Mouse (Mus musculus): ENCODE results near the gene Pald1. TPM values are rescaled to one million over a fixed set of nuclear protein-coding genes. Genes with fewer than 3 reads are reported as not detected.

The Pald1 gene
- total RNA-seq, 2 experiments from 2014 or later: 21.0 to 22.8 TPM

DNA sequence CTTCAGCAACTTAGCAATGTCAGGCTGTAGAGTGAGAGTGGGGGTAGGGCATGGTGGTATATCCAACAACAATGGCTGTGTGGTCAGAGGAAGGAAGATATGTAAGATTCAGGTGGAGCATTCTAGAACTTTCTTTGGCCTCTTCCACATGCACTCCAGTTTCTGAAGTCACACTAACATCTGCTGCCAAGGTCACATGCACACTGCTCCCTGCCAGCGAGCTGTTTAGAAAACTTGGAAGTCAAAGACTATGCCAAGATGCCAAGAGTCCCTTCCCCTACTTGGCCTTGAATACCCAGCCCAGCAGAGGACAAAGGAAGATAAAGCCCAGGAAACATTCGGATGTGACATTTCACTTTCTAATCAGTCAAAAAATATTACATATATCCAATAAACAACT lies 19.6 kb upstream of the Pald1 start:
- DNase-seq: peak in 1 of 2 experiments; percentile 43

DNA sequence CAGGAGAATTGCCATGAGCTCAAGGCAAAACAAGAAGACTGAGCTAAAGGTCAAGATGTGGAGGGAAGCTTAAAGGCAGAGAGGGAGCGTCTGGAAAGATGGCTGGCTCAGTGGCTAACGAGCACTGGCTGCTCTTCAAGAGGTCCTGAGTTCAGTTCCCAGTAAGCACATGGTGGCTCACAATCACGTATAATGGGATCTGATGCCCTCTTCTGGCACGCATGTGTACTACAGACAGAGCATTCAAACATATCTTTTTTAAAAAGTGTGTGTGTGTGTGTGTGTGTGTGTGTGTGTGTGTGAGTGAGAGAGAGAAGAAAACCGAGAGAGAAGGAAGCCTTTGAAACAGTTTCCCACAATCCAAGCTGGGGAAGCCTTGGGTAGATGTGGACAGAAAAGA lies 19.1 kb upstream of the Pald1 start:
- no peak for DNase-seq

DNA sequence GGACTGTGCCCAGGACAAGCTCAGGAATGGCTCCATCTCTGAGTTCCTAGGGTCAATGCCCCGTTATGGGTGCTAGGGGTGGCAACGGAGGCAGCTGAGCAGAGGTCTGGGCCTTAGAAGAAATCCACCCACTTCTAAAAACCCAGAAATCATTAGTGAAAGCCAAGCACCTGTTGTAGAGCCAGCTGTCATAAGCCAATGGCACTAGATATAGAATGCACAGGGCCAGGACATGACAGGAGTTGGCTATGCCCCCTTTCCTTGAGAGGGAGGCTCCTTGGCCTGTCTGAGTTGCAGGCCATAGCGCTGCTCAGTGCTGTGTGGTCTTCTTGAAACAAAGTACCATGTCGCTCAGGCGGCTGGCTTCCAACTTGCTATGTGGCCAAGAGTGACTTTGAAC lies 17.1 kb upstream of the Pald1 start:
- no peak for DNase-seq

DNA sequence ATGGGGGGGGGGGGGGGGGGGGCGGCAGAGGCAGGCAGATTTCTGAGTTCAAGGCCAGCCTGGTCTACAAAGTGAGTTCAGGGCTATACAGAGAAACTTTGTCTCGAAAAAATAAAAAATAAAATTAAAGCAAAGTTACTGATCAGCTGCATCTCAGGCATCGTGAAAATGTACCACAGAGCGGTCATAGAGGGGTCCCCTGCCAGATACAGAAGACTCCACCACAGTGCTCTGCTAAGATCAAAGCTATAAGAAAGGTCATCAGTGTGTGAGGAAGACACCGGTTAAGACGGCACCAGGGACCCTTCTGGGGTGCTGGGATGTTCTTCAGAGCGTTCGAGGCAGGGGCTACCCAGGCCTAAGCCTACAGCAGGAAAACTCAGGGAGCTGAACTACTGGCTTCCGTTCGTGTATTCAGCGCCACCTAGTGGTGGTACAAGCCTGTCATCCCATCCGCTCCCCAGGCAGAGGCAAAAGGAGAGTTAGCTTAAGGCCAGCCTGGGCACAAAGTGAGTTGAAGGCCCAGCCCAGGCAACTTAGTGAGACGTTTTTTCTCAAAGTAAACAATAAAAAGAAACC lies 15.9 kb upstream of the Pald1 start:
- DNase-seq: peak; percentile 70 to 81

DNA sequence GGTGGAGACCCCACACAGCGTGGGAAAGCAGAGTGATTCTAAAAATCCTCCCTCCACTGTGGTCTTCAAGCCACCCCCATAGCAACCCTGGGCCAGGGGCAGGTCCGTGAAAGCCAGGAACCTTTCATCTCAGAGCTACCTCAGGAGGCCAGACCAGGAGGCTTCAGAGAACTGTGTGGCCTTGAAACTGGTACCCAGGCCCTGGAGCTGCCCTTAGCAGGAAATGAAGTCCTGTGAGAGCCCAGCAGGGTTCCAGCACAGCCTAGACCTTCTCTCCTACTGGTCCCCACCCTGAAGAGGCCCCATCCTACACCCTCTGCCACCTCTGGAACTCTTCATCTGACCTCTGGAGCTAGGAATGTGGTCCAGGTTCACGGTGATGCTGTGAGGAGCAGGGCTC lies 14.8 kb upstream of the Pald1 start:
- DNase-seq: no peak

DNA sequence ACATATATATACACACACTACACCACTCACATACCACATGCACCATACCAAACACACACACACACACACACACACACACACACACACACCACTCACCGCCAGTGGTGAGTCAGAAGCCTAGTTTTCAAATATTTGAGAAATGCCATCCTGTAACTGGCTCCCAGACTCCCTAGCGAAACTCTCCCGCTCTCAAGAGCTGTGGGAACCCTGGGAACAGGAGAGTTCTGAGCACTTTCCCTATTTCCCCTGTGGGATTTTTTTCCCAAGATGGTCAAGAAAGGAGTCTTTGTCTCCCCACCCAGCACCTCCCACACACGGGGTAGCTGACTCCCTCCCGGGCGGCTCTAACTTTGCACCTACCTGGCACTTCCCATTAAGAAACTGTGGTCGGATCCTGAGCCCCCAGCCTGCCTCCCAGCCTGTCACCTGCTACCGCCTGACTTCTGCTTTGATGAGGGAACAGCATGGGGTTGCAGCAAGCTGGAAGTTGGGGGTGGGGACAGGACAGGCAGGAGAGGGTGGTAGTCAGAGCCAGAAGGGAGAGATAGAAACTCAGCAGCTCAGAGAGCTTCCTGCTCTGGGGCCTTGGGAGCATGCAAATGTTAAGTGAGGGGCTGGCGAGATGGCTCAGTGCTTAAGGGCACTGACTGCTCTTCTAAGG lies 11.3 kb upstream of the Pald1 start:
- peak; percentile 30 to 45 for DNase-seq

DNA sequence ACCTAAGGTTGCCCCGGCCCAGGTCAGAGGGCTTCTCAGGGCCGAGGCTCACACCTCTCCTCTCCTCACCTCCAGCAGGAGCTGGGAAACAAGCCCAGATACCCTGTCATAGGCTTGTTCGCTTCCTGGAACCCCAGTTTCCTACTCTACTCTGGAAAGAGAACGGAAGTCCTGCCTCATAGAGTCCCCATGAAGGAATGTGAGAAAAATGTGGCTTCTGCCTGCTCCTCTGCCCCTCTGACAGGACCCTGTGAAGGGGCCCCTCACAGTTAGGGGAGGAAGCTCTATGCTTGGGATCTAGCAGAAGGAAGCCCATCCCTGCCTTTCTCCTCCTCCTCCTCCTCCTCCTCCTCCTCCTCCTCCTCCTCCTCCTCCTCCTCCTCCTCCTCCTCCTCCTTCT lies 9.3 kb upstream of the Pald1 start:
- DNase-seq: no peak

DNA sequence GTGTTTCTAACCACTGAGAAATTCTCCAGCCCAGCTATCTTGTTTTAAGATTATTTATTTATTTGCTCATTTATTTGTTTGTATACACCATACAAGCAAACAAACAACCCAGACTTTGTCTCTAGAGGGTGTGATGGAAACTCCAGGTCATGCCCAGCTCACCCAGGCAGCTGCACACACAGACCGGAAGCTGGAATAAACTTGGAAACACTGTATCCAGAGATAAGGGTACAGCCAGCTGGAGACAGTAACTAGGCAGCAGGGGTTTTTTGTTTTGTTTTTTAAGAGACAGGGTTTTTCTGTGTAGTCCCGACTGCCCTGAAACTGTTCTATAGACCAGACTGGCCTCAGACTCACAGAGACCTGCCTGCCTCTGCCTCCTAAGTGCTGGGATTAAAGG lies 6.8 kb upstream of the Pald1 start:
- DNase-seq: no peak

DNA sequence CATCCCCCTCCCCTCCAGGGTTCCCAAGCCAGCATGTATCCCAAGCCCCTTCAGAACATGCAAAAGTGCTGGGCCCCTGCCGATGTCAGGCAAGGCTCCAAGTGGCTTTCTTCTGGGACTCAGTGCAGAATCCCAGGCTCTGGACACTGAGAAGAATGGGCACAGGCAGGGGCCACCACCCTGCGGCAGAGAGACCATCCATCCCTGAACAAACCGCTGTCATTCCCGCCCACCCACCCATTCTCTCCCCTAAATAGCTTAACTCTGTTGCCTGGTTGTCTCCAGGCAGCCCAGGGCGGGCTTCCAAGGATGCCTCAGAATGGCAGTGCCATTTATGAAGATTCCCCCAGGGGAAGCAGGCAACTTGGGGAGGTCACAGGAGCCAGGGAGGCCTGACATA lies 5.7 kb upstream of the Pald1 start:
- no peak for DNase-seq

DNA sequence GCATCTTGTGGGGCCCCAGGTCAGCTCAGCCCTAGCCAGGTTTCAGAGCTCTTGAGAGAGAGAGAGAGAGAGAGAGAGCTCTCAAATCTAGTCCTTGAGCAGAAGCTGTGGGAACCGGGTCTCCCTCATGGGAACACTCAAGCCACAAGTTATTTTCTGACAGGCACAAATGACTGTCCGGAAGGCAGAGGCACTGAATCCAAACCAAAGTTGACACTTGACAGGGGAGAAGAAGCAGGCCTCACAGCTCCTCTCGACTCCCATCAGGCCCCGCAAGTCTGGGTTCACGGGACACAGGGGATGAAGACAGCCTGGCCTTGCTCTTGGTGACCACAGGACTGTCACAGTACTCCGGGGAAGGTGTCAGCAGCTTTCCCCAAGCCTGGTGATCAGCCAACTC lies 3.0 kb upstream of the Pald1 start:
- DNase-seq: no peak

DNA sequence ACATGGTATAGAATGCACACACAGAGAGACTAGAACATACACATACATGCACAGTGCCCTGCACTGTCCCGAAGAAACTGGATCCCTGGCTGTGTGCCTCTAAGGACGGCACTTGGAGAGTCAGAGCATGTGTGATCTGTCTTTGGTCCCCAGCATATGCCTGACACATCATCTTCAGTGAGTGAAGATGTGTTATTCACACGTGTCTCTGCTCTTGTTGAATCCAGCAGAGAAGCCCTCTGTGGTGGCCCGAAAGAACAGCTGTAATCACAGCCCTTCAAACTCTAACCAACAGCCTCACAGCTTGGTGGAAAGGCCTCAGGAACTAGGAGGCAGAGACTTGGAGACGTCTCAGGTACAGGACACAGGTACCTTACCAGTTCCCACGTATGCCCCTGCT lies 1.8 kb upstream of the Pald1 start:
- no peak for DNase-seq

DNA sequence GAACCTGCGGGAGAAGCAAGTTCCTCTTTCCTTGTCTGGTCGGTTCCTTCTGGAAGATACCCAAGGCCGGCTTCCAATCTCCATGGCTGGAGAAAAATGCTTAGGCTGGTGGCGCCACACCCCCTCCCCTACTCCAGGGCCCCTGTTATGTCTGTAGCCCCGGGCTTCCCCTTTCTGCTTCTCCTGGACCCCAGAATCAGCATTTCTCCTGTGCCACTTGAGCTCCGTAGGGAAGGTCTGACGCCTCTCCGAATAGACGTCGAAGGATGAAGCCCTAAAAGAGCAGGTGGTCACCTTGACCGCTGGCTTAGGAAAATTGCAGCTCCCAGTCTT lies 351 bp upstream of the Pald1 start:
- no peak for DNase-seq

DNA sequence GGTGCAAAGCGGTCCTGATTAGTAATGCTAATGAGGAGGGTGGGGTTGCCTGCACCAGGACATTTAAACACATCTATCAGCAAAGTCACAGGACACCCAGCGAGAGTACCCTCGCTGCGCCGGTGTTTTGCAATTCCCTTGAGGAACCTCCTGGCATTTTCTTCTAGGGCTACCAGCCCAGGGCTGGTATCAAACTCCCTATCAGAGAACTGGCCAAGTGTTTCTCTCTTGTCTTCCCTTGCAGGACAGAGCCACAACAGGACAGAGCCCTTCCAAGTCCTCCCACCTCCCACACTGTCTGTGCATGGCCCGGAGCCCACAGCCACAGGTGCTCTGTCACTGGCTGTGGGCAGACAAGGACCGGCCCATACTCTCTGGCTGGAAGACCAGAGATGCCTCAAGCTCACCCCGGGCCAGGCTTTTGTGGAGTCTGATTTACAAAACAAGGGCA lies 1.0 kb downstream of the Pald1 start:
- peak in 1 of 2 experiments; percentile 37 for DNase-seq

DNA sequence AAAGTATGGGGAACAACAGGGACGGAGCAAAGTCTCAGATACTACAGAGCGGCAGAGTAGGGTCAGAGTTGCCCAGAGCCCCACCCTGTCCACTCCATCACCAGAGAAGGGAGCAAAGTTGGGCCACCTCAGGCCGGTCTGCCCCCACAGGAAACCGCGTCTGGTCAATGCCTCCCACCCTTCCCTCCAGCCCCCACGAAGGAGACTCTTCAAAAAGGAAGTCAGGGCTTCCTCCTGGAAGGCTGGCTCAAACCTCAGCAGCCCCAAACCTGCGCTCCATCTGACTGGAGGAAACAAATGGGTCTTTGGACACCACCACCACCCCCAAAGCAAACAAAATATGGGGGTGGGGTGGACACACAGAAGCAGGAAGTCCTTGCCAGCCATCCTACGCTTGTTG lies 1.5 kb downstream of the Pald1 start:
- DNase-seq: no peak

DNA sequence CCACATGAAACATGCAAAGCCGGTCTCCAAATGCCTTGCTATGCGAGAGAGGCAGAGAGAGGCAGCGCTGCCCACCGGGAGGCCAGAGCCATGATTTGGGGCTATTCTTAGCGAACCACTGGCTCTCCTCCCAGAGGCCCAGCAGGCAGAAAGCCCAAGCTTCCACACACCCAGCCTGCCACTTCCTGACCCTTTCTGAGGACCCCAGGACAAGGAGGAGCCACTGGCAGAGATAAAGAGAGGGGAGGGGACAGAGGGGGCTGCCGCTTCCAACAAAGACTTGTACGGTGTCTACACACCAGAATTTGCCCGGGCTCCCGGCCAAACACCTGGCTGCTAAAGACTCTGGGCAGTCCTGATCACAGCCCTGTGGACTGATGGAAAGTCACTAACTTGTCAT lies 3.1 kb downstream of the Pald1 start:
- DNase-seq: peak; percentile 44 to 57

DNA sequence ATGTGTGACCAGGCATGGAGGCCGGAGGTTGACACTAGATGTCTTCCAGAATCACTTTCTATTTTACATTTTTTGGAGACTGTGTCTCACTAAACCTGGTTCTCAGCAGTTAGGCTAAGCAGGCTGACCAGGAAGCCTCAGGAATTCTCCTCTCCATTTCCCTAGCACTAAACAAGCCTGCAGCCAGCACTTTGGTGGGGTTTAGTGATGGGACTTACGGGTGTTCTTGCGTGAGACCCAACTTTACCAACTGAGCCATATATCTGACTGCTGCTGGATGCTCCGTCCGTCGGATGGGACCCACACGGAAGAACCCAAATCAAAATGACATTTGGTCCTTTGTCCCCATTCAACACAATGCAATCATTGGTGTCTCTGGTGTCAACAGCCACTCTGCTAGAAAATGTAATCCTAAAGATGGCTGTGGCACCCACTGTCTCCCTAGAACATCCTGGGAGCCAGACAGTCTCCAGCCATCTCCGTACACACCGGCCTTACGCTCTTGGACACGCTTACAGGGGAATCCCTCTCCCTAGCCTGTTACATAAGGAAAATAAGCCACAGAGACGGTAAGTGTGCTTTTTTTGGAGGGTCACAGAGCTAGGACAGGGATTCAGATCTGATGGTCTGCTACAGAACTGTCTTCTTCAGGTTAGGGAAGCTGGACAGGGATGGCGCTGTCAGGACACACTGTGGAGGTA lies 3.8 kb downstream of the Pald1 start:
- DNase-seq: no peak

DNA sequence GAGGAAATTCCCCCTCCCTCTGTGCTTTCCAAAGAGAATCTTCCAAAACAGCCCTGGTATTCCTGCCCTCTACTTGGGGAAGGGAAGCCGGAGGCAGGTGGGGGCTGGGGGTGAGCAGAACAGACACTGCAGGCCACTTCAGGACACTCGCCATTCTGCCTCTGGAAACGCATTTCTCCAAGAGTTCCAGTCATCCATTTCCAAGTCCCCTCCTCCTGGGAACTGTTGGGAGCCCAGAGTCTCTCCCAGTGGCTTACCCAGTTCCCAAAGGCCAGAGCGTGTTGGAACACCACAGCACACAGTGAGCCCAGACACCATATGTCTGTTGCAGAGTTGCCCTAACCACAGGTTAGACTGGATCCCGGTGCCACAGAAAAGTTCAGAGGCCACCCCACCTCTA lies 4.6 kb downstream of the Pald1 start:
- no peak for DNase-seq

DNA sequence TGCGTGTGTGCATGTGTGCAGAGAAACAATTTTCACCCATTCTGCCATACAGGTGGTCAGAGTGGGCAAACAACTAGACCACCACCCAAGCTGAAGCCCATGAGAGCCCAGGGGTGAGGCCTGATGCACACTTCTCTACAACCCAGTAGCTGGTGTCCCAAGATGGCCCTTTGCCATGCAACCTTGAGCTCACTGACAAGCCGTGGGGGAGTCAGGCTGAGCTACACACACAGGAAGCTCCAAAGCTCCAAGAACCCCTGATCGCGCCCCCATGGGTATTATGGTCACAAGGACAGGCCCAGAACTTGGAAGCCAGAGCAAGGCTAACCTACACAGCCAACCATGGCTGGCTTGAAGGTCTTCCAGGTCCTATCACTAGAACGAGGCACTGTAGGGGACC lies 5.3 kb downstream of the Pald1 start:
- peak in 1 of 2 experiments; percentile 45 for DNase-seq

DNA sequence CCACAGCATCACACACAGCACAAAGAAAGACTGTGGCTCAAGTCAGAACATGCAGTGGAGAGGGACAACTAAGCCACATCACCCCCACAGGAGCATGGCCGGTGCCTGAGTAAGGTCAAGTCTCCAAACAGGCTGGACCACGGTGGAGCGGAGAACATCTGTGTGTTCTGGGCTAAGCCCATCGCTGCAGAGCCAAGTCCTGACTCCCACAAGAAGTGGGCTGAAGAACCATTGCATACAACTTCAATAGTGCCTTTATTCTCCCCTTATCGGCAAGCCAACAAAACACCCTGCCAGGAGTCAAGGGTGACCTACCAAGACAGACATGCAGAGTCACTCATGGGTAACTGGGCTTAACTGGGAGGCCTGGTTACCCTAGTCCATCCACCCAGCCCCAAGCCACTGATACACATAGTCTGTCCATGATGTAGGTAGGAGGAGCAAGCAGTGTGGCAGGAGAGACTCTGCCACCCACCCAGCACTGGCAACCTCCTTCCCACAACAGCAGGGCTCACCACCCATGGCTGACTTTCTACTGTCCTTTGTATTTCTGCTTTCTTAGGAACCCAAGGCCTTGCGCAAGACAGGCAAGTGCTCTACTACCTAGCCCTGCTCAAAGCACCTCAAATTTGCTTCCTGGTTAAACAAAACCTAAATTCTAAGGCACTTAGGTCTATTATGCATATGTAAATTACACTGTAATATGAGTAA lies 8.4 kb downstream of the Pald1 start:
- no peak for DNase-seq

DNA sequence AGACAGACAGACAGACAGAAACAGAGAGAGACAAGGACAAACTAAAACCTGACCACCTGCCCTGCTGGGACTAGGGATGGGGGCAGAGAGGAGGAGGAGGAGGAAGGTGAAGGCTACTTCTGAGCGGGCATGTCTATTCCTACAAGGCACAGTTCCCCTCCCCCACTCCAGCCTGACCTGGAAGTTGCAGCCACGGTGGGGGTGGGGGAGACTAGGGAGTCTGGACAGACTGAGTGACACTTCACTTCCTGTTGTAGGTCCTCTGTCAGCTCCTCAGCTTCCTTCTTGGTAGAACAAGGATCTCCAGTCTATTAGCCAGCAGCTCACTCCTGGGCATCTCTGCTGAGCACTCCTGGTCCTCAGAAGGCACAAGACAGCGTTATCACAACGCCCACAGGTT lies 9.3 kb downstream of the Pald1 start:
- peak; percentile 55 to 79 for DNase-seq

DNA sequence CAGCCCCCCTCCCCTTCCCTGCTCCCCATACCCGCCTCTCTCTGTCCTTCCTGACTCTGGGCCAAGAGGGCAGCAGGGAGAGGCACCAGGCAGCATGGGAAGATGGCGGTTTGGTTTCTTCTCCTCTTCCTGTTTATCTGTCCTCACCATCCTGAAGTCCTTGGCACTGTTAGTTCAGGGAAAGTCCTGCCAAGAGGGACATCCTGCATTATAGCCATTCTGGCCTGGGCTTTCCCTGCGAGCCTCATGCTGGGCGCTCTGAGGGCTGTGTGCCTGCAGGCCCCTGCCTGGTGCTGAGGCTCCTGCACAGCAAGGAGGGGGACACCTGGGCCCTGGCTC lies 10.8 kb downstream of the Pald1 start:
- DNase-seq: no peak

DNA sequence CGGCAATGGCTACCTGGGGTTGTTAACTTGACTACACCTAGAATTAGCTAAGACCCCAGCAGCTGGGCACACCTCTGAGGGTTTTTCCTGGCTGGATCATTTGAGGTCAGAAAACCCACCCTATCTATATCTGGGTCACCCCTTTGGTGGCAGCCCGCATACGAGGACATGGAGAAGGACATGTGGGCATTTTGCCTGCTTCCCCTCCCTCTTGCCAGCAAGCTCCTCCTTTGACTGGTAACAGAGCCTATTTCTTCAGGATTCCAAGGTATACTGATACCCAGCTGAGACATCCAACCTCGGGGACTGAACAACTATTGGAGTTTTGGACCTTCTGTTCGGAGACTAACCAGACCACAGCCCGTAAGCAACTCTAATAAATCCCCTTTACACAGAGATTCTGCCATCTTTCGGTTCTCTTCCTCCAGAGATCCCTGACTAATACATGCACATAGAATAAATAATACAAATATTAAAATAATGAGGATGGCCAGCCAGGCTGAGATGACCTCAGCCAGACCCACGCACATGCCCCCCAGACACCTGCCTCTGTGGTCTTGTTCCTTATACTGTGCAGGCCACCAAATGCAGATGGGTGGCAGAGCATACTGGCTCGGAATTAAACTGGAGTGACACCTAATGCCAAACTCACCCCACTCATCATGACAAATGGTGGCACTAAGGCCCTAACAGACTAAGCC lies 11.3 kb downstream of the Pald1 start:
- no peak for DNase-seq
